Mouse (Mus musculus): ENCODE results near the gene Ubr2. TPM values are rescaled to one million over a fixed set of nuclear protein-coding genes. Genes with fewer than 3 reads are reported as not detected.

Ubr2 gene
- total RNA-seq, 2 experiments from 2014 or later = 68.8 to 77.6 TPM

- peak; percentile 52 to 59 for DNase-seq
Observed at GRCm38 (mm10) chr17:47005741-47006405, 4.5 kb downstream of the Ubr2 start.

- DNase-seq = no peak
Observed at GRCm38 (mm10) chr17:47003305-47003704, 7.1 kb downstream of the Ubr2 start.

- peak; percentile 68 to 80 for DNase-seq
Observed at GRCm38 (mm10) chr17:47002401-47002800, 8.0 kb downstream of the Ubr2 start.

GRCm38 (mm10) chr17:46998840-46999239 is 11.5 kb downstream of the Ubr2 start:
- DNase-seq = no peak

GRCm38 (mm10) chr17:46996484-46996883 is 13.9 kb downstream of the Ubr2 start:
- peak in 1 of 2 experiments; percentile 31 for DNase-seq

- no peak for DNase-seq
Observed at GRCm38 (mm10) chr17:46995621-46996020, 14.7 kb downstream of the Ubr2 start.

GRCm38 (mm10) chr17:46994641-46995398 is 15.5 kb downstream of the Ubr2 start:
- no peak for DNase-seq

- no peak for DNase-seq
Observed at GRCm38 (mm10) chr17:46993625-46994024, 16.7 kb downstream of the Ubr2 start.

GRCm38 (mm10) chr17:46987631-46988030 is 22.7 kb downstream of the Ubr2 start:
- DNase-seq = no peak

GRCm38 (mm10) chr17:46980050-46980449 is 30.3 kb downstream of the Ubr2 start:
- no peak for DNase-seq

- peak; percentile 25 to 82 for DNase-seq
Observed at GRCm38 (mm10) chr17:46975183-46975582, 35.2 kb downstream of the Ubr2 start.

- DNase-seq = no peak
Observed at GRCm38 (mm10) chr17:46972603-46973002, 37.8 kb downstream of the Ubr2 start.

GRCm38 (mm10) chr17:46966892-46967291 is 43.5 kb downstream of the Ubr2 start:
- DNase-seq = no peak

- no peak for DNase-seq
Observed at GRCm38 (mm10) chr17:46963186-46963585, 47.2 kb downstream of the Ubr2 start.

- DNase-seq = no peak
Observed at GRCm38 (mm10) chr17:46962153-46962552, 48.2 kb downstream of the Ubr2 start.

GRCm38 (mm10) chr17:46960216-46960615 is 50.1 kb downstream of the Ubr2 start:
- DNase-seq = peak; percentile 55 to 59

- no peak for DNase-seq
Observed at GRCm38 (mm10) chr17:46958045-46958444, 52.3 kb downstream of the Ubr2 start.

GRCm38 (mm10) chr17:46946276-46946675 is 64.1 kb downstream of the Ubr2 start:
- no peak for DNase-seq

GRCm38 (mm10) chr17:46942421-46942820 is 67.9 kb downstream of the Ubr2 start:
- DNase-seq = no peak

- DNase-seq = no peak
Observed at GRCm38 (mm10) chr17:46940461-46940860, 69.9 kb downstream of the Ubr2 start.

- peak; percentile 24 to 73 for DNase-seq
Observed at GRCm38 (mm10) chr17:46933557-46934348, 76.6 kb downstream of the Ubr2 start.

- no peak for DNase-seq
Observed at GRCm38 (mm10) chr17:46932961-46933360, 77.4 kb downstream of the Ubr2 start.

- peak in 1 of 2 experiments; percentile 22 for DNase-seq
Observed at GRCm38 (mm10) chr17:46929897-46930296, 80.5 kb downstream of the Ubr2 start.

All from heart, adult 18-20 months (tissue).